Mouse (Mus musculus) granulocyte monocyte progenitor cell, adult 5-6 weeks (primary cell): ENCODE results near the gene Mdfi. TPM values are rescaled to one million over a fixed set of nuclear protein-coding genes. Genes with fewer than 3 reads are reported as not detected.

Experiments
- ATAC-seq: replicated peaks from 2 replicates; pipeline ENCODE4 v1.8.0; 2016; ENCODE audit warnings: mild to moderate bottlenecking, moderate TSS enrichment, inconsistent platforms; ENCODE audit not compliant: poor library complexity, severe bottlenecking
- total RNA-seq, 2 experiments: library from RNA; stranded (forward) in 1 of 2; stranded (reverse) in 1 of 2; fragments of 200-712, 200-1000 nt in 1 of 2; fragments of >200 nt in 1 of 2; fragmentation: Nextera tagmentation in 1 of 2; gene quantifications; 2 replicates each; pipeline ENCODE4 v1.2.3; 2014 to 2017

The Mdfi gene
- total RNA-seq, 2 experiments from 2014 or later: 2.7 to 3.7 TPM

GRCm38 (mm10) chr17:47769389-47770299, 64.8 kb downstream of the Mdfi start:
- no peak for ATAC-seq

- ATAC-seq: peak; percentile 71
Measured at GRCm38 (mm10) chr17:47768707-47769276, 65.7 kb downstream of the Mdfi start.

- ATAC-seq: no peak
Measured at GRCm38 (mm10) chr17:47767456-47768141, 66.9 kb downstream of the Mdfi start.

- ATAC-seq: peak; percentile 25
Measured at GRCm38 (mm10) chr17:47767081-47767455, 67.4 kb downstream of the Mdfi start.

- ATAC-seq: peak; percentile 59
Measured at GRCm38 (mm10) chr17:47766407-47767043, 68.0 kb downstream of the Mdfi start.

GRCm38 (mm10) chr17:47765986-47766385, 68.5 kb downstream of the Mdfi start:
- ATAC-seq: no peak

Other genes with a start within 250 kb of the Mdfi start
- gene Bysl, start 223.2 kb downstream of the Mdfi start, total RNA-seq (2014; fragmentation: Nextera tagmentation): 16.2 and 17.8 TPM in 2 replicates
- 12.6 and 16.0 TPM in 2 replicates for gene Bysl, start 223.2 kb downstream of the Mdfi start, total RNA-seq (2017)
- gene Med20, start 223.1 kb downstream of the Mdfi start, total RNA-seq (2014; fragmentation: Nextera tagmentation): 26.3 and 36.3 TPM in 2 replicates
- 25.0 and 29.5 TPM in 2 replicates for gene Med20, start 223.1 kb downstream of the Mdfi start, total RNA-seq (2017)
- 0.41 and 2.2 TPM in 2 replicates for gene Gm20517, start 223.1 kb downstream of the Mdfi start, total RNA-seq (2014; fragmentation: Nextera tagmentation)
- 2.5 and 3.1 TPM in 2 replicates for gene Gm20517, start 223.1 kb downstream of the Mdfi start, total RNA-seq (2017)
- 4.1 and 6.8 TPM in 2 replicates for gene Usp49, start 204.0 kb downstream of the Mdfi start, total RNA-seq (2014; fragmentation: Nextera tagmentation)
- gene Usp49, start 204.0 kb downstream of the Mdfi start, total RNA-seq (2017): 1.5 and 4.1 TPM in 2 replicates
- gene Tomm6, start 146.3 kb downstream of the Mdfi start, total RNA-seq (2014; fragmentation: Nextera tagmentation): 315 and 346 TPM in 2 replicates
- gene Tomm6, start 146.3 kb downstream of the Mdfi start, total RNA-seq (2017): 46.0 and 46.4 TPM in 2 replicates
- gene Frs3, start 145.7 kb downstream of the Mdfi start, total RNA-seq (2014; fragmentation: Nextera tagmentation): 0.15 TPM in 1 of 2 replicates, not detected in the other
- 0.22 TPM in 1 of 2 replicates, not detected in the other for gene Frs3, start 145.7 kb downstream of the Mdfi start, total RNA-seq (2017)
- gene Gm21981, start 140.2 kb downstream of the Mdfi start, total RNA-seq (2014; fragmentation: Nextera tagmentation): not detected in 2 replicates
- 1.0 TPM in 1 of 2 replicates, not detected in the other for gene Gm21981, start 140.2 kb downstream of the Mdfi start, total RNA-seq (2017)
- gene Prickle4, start 140.0 kb downstream of the Mdfi start, total RNA-seq (2014; fragmentation: Nextera tagmentation): not detected in 2 replicates
- 0.62 TPM in 1 of 2 replicates, not detected in the other for gene Prickle4, start 140.0 kb downstream of the Mdfi start, total RNA-seq (2017)
- not detected in 2 replicates for gene Pgc, start 107.8 kb downstream of the Mdfi start, total RNA-seq (2014; fragmentation: Nextera tagmentation)
- not detected in 2 replicates for gene Pgc, start 107.8 kb downstream of the Mdfi start, total RNA-seq (2017)
- 6.7 and 9.4 TPM in 2 replicates for gene Tfeb, start 97.7 kb downstream of the Mdfi start, total RNA-seq (2014; fragmentation: Nextera tagmentation)
- gene Tfeb, start 97.7 kb downstream of the Mdfi start, total RNA-seq (2017): 6.9 and 7.8 TPM in 2 replicates
- 16.9 and 29.3 TPM in 2 replicates for gene Foxp4, start 90.0 kb upstream of the Mdfi start, total RNA-seq (2014; fragmentation: Nextera tagmentation)
- gene Foxp4, start 90.0 kb upstream of the Mdfi start, total RNA-seq (2017): 3.4 and 4.0 TPM in 2 replicates
- gene 1700122O11Rik, start 203.6 kb upstream of the Mdfi start, total RNA-seq (2014; fragmentation: Nextera tagmentation): not detected in 2 replicates
- gene 1700122O11Rik, start 203.6 kb upstream of the Mdfi start, total RNA-seq (2017): not detected in 2 replicates